Mouse (Mus musculus) lung, postnatal 36 days (tissue): Measurements from ENCODE around the gene Etl4.

ENCODE experiments used
- DNase-seq: peaks from one replicate; pipeline ENCODE4 v3.0.0; 2022; ENCODE audit warnings: mixed read lengths

Etl4 gene

GRCm38 (mm10) chr2:20445156-20446155 is 535.9 kb downstream of the Etl4 start:
- DNase-seq = peak; percentile 42

GRCm38 (mm10) chr2:20446180-20446579 is 536.6 kb downstream of the Etl4 start:
- DNase-seq = no peak

- DNase-seq = no peak
Observed at GRCm38 (mm10) chr2:20450945-20451344, 541.4 kb downstream of the Etl4 start.

GRCm38 (mm10) chr2:20453506-20454206 is 544.1 kb downstream of the Etl4 start:
- DNase-seq = no peak

GRCm38 (mm10) chr2:20479199-20479598 is 569.6 kb downstream of the Etl4 start:
- DNase-seq = no peak

- no peak for DNase-seq
Observed at GRCm38 (mm10) chr2:20486137-20486788, 576.7 kb downstream of the Etl4 start.

- DNase-seq = no peak
Observed at GRCm38 (mm10) chr2:20489090-20489489, 579.5 kb downstream of the Etl4 start.

- DNase-seq = no peak
Observed at GRCm38 (mm10) chr2:20492125-20492524, 582.5 kb downstream of the Etl4 start.

- no peak for DNase-seq
Observed at GRCm38 (mm10) chr2:20493806-20494205, 584.2 kb downstream of the Etl4 start.

- peak; percentile 81 for DNase-seq
Observed at GRCm38 (mm10) chr2:20494666-20495065, 585.1 kb downstream of the Etl4 start.

GRCm38 (mm10) chr2:20496219-20496800 is 586.7 kb downstream of the Etl4 start:
- no peak for DNase-seq

GRCm38 (mm10) chr2:20507832-20508723 is 598.5 kb downstream of the Etl4 start:
- DNase-seq = no peak

- DNase-seq = no peak
Observed at GRCm38 (mm10) chr2:20508724-20509052, 599.1 kb downstream of the Etl4 start.

- DNase-seq = no peak
Observed at GRCm38 (mm10) chr2:20510061-20510460, 600.5 kb downstream of the Etl4 start.

GRCm38 (mm10) chr2:20516270-20516865 is 606.8 kb downstream of the Etl4 start:
- DNase-seq = no peak

- peak; percentile 33 for DNase-seq
Observed at GRCm38 (mm10) chr2:20517853-20518252, 608.3 kb downstream of the Etl4 start.

- peak; percentile 81 for DNase-seq
Observed at GRCm38 (mm10) chr2:20518506-20518905, 608.9 kb downstream of the Etl4 start.

- DNase-seq = peak; percentile 87
Observed at GRCm38 (mm10) chr2:20519447-20520098, 610.0 kb downstream of the Etl4 start.

- peak; percentile 18 for DNase-seq
Observed at GRCm38 (mm10) chr2:20520099-20520475, 610.5 kb downstream of the Etl4 start.

GRCm38 (mm10) chr2:20520636-20521595 is 611.3 kb downstream of the Etl4 start:
- DNase-seq = peak; percentile 23
